Mouse (Mus musculus) heart, embryonic 15.5 days (tissue): ENCODE measurements around the gene Ppp3ca. TPM values are rescaled to one million over a fixed set of nuclear protein-coding genes. Genes with fewer than 3 reads are reported as not detected.
A peak's percentile ranks its signal among the peaks of the same experiment; 100 is the strongest.

Experiments used
- ATAC-seq: fragments of 200-750 bp; cut with Nextera tagmentation; replicated peaks from 2 replicates; pipeline ENCODE4 v1.8.0; 2017; ENCODE audit warnings: low read depth, moderate TSS enrichment; ENCODE audit not compliant: insufficient number of reproducible peaks, insufficient read depth, low FRiP score
- H3K27ac ChIP-seq: fragments of 300-500 bp; sonication (generic); 2 replicates; pipeline ENCODE4 v1.5.1; 2015; ENCODE audit warnings: mild to moderate bottlenecking, inconsistent platforms
- H3K27me3 ChIP-seq: fragments of 300-500 bp; sonication (generic); 2 replicates; pipeline ENCODE4 v1.6.1; 2015; ENCODE audit warnings: inconsistent platforms
- H3K36me3 ChIP-seq: fragments of 300-500 bp; sonication (generic); 2 replicates; pipeline ENCODE4 v1.6.1; 2015; ENCODE audit warnings: mild to moderate bottlenecking, inconsistent platforms
- H3K4me1 ChIP-seq: fragments of 300-500 bp; sonication (generic); replicated peaks from 2 replicates; pipeline ENCODE4 v1.6.1; 2015; ENCODE audit warnings: inconsistent platforms
- H3K4me2 ChIP-seq: fragments of 300-500 bp; sonication (generic); 2 replicates; pipeline ENCODE4 v1.6.1; 2015; ENCODE audit warnings: inconsistent platforms, mild to moderate bottlenecking, moderate library complexity
- H3K4me3 ChIP-seq: fragments of 300-500 bp; sonication (generic); 2 replicates; pipeline ENCODE4 v1.5.1; 2015; ENCODE audit warnings: mild to moderate bottlenecking, inconsistent platforms
- H3K9ac ChIP-seq: fragments of 300-500 bp; sonication (generic); 2 replicates; pipeline ENCODE4 v1.6.1; 2015; ENCODE audit warnings: mild to moderate bottlenecking, inconsistent platforms
- H3K9me3 ChIP-seq: fragments of 300-500 bp; sonication (generic); replicated peaks from 2 replicates; pipeline ENCODE4 v1.6.1; 2016; ENCODE audit warnings: inconsistent platforms
- WGBS: fragments of 180-500 bp; shearing (Covaris S2); methylation state at CpG from one replicate; pipeline ENCODE4 v1.1.7; 2015; ENCODE audit warnings: mixed read lengths; 5-methylcytosine and 5-hydroxymethylcytosine counted together
- polyA plus RNA-seq: library from polyadenylated mRNA; unstranded; fragments of >200 nt; fragmentation: Nextera tagmentation; extraction: Ambion mirVana; gene quantifications from 2 replicates; pipeline ENCODE4 v1.2.1, GENCODE M21; 2015

Gene Ppp3ca
- 47.6 and 49.0 TPM in 2 replicates for polyA plus RNA-seq

DNA sequence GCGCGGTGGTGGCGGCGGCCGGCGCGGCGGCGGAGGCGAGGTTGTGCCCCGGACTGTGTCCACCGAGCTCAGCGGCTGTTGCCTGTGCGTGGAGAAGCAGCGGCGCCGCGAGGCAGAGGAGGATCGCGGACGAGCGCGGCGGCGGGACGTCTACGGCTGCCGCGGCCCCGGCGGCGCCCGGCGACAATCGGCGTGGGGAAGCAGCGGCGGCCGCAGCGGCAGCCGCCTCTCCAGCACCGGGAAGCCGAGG lies at the start of gene Ppp3ca:
Gene Ppp3ca (plus strand): TSS at position 15 of the 250 bp plus-strand sequence.
- Histone ChIP-seq H3K4me1 (peaks cover 35% of the 10 kb centered on the region), H3K9ac (peak within 1 kb of the TSS; percentile 86), H3K4me2 (peak within 1 kb of the TSS; percentile 84), H3K36me3 (no peaks in the 10 kb centered on the region), H3K27ac (peak within 1 kb of the TSS; percentile 95), H3K4me3 (peak within 1 kb of the TSS; percentile 95), H3K9me3 (no peaks in the 10 kb centered on the region), H3K27me3 (no peaks in the 10 kb centered on the region)
- no peak for ATAC-seq
- WGBS: under 1% methylated on average over 39 of the region's 43 CpGs

DNA sequence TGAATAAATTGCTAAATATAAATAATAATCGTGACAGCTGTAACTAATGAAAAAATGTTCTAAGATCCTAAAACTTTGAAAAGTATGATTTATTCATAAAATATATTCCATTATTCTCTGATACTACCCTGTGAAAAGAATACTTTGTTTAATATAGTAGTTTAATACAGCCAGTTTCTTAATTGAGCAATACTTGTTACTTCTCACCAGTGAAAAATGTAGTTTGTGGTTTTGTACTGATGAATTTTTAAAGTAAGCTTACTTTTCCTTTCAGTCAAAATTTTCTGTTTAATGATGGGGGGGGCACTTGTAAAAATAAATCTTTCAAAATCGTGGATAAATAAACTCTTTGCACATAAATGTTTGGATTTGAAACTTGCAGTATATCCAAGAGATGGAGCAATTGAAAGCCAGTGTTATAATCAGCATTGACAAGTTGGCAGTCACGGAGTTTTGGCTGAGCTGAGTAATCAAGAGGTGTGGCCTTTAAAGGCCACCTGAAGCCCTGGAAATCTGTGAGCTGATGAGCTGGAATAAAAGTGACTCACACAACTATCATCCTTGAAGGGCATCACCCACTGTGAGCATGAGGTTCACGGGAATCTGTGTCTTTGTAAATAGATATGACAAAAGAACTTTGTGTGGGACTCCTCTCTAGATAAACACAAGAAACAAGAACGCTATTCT lies 29.2 kb upstream of the Ppp3ca start:
- Histone ChIP-seq H3K27me3 (no peaks in the 10 kb centered on the region), H3K4me1 (no peaks in the 10 kb centered on the region), H3K4me2 (no peak overlapping the region), H3K4me3 (no peak overlapping the region), H3K27ac (no peak overlapping the region), H3K36me3 (no peaks in the 10 kb centered on the region), H3K9ac (no peak overlapping the region), H3K9me3 (no peaks in the 10 kb centered on the region)
- WGBS: 72% methylated on average over 5 of the region's 5 CpGs
- ATAC-seq: no peak

DNA sequence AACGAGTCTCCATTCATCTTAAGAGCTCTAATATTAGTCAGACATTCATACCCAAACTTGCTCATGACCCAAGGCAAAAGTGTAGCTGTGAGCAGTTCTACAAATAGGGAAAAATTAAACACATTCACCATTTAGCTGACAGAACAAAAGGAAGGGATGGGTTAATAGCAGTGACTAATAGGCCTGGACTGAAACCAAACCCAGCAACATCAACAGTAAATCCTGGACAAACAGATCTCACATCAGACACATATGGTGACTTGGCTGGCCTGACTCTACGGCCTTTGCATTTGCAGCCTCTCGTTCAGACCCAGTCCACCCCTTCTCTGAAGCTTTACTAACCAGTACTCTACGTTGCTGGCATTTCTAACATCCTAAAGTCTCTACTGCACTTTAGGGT lies 19.0 kb upstream of the Ppp3ca start:
- H3K9ac ChIP-seq: no peak overlapping the region
- H3K4me2 ChIP-seq: no peak overlapping the region
- no peak for ATAC-seq
- H3K4me3 ChIP-seq: no peak overlapping the region
- WGBS: 62% methylated on average over 4 of the region's 4 CpGs
- H3K4me1 ChIP-seq: no peaks in the 10 kb centered on the region
- H3K9me3 ChIP-seq: no peaks in the 10 kb centered on the region
- H3K27me3 ChIP-seq: no peaks in the 10 kb centered on the region
- no peak overlapping the region for H3K27ac ChIP-seq
- H3K36me3 ChIP-seq: no peaks in the 10 kb centered on the region

DNA sequence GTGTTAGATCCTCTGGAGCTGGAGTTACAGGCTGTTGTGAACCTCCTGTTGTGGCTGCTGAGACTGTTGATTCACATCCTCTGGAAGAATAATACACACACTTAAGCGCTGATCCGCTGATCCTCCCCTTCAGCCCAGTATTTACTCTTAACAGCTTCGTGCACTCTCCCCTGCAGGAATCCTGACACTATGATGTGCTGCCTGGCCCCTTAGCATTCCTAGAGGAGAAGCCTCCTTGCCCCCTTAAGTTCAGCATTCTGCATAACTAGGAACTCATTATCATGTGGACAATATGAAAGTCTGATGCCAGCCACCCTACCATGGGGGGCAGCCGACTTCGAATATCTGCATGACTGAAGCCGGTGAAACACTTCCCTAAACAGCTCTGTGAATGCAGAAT lies 18.4 kb upstream of the Ppp3ca start:
- Histone ChIP-seq H3K9me3 (no peaks in the 10 kb centered on the region), H3K27me3 (no peaks in the 10 kb centered on the region), H3K27ac (no peak overlapping the region), H3K4me3 (no peak overlapping the region), H3K4me2 (no peak overlapping the region), H3K9ac (no peak overlapping the region), H3K4me1 (no peaks in the 10 kb centered on the region), H3K36me3 (no peaks in the 10 kb centered on the region)
- 45% methylated on average over 6 of the region's 6 CpGs for WGBS
- ATAC-seq: no peak

DNA sequence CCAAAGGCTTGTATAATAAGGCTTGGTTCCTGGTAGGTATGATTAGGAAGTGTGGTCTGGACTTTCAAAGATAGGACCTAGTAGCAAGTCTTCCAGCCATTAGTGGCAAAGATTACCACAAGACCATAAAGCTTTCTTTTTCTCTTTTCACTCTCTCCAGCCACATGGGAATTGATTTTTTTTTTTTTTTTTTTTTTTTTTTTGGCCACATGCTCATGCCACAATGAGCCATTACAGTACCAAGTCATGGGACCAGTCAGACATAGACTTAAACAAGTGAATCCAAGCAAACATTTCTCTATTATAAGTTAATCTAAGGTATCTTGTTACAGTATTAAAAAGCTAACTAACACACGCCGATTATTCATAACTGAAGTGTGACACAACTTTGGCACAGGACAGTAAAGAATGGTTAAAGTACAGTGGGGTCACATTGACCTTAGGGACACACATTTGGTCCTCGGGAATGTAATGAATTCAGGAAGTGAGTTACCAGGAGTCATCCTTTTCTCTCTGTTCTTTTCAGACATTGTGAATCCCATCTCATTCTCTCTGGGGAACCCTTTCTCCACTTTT lies 13.4 kb upstream of the Ppp3ca start:
- H3K36me3 ChIP-seq: no peaks in the 10 kb centered on the region
- no peaks in the 10 kb centered on the region for H3K9me3 ChIP-seq
- H3K4me3 ChIP-seq: no peak overlapping the region
- H3K27me3 ChIP-seq: no peaks in the 10 kb centered on the region
- H3K9ac ChIP-seq: no peak overlapping the region
- ATAC-seq: no peak
- H3K27ac ChIP-seq: no peak overlapping the region
- 78% methylated on average over 3 of the region's 3 CpGs for WGBS
- H3K4me1 ChIP-seq: no peaks in the 10 kb centered on the region
- H3K4me2 ChIP-seq: no peak overlapping the region

DNA sequence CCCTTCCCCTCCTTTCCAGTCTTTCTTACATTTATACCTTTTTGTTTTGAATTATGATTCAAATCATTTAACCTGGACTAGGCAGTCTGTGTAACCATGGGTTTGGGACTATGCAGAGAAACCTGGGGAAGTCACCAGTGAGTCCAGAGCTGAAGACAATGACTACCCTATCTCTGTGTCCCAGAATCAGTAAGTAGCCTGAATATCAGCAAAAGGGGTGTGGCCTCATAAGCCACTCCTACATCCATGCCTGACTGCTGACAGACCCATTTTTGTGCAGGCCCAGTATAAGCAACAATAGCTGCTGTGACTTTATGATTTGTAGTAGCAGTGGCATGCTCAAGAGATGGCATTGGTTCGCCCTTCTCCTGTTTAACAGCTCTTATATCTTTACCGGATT lies 11.2 kb upstream of the Ppp3ca start:
- Histone ChIP-seq H3K36me3 (no peaks in the 10 kb centered on the region), H3K27me3 (no peaks in the 10 kb centered on the region), H3K4me1 (no peaks in the 10 kb centered on the region), H3K4me2 (no peak overlapping the region), H3K9ac (no peak overlapping the region), H3K9me3 (no peaks in the 10 kb centered on the region), H3K4me3 (no peak overlapping the region), H3K27ac (no peak overlapping the region)
- no peak for ATAC-seq
- 76% methylated on average over 2 of the region's 2 CpGs for WGBS

DNA sequence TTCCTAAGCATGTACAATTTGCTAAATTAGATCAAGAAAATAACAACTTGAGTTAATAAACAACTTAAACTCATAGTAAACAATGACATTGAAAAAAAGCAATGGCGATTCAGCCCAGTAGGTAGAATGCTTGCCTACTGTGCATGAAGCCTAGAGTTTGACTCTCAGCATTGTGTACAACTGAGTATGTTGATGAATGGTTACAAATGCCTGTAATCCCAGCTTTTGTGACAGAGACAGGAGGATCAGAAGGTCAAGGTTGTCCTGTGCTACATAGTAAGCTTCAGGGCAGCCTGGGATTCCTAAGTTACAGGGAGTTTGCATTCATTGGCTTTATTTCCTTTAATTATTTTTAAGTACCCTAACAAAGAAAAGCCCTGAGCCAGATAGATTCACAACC lies 4.8 kb upstream of the Ppp3ca start:
- no peak for ATAC-seq
- H3K36me3 ChIP-seq: no peaks in the 10 kb centered on the region
- WGBS: 84% methylated on average over 1 of the region's 1 CpGs

DNA sequence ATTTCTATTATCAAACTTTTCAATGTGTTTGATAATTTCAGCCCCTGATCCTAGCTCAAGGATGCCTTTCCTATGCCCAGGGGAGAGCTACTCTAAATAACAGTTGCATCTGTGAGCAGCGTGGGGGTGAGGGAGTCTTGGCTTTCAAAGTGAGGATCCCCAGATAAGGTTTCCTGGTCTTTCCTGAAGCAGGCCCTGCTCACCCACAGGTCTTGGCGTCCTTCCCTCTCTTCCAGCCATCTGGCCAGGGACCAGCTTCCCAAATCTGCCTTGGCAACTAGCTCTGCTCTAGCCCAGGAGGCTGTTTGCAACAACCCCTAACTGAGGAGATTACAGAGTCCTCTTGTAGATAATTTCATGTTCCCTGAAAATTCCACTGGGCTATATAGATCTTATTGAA lies 1.9 kb upstream of the Ppp3ca start:
- Histone ChIP-seq H3K4me3 (no peak overlapping the region), H3K36me3 (no peaks in the 10 kb centered on the region), H3K27me3 (no peaks in the 10 kb centered on the region), H3K27ac (peak overlapping the region; percentile 95; the same call in 1 of the 2 replicates), H3K4me2 (0 out of 2 replicates have a peak overlapping the region, but pooled peaks have one; percentile 62), H3K9ac (no peak overlapping the region), H3K9me3 (no peaks in the 10 kb centered on the region), H3K4me1 (peaks cover 24% of the 10 kb centered on the region)
- ATAC-seq: no peak
- WGBS: 19% methylated on average over 2 of the region's 2 CpGs

More for the DNA sequence above, 4.8 kb upstream of the Ppp3ca start:
- H3K4me1 ChIP-seq: peaks cover 18% of the 10 kb centered on the region
- no peak overlapping the region for H3K4me3 ChIP-seq
- no peak overlapping the region for H3K27ac ChIP-seq
- no peak overlapping the region for H3K9ac ChIP-seq
- H3K9me3 ChIP-seq: no peaks in the 10 kb centered on the region
- H3K27me3 ChIP-seq: no peaks in the 10 kb centered on the region
- H3K4me2 ChIP-seq: no peak overlapping the region

DNA sequence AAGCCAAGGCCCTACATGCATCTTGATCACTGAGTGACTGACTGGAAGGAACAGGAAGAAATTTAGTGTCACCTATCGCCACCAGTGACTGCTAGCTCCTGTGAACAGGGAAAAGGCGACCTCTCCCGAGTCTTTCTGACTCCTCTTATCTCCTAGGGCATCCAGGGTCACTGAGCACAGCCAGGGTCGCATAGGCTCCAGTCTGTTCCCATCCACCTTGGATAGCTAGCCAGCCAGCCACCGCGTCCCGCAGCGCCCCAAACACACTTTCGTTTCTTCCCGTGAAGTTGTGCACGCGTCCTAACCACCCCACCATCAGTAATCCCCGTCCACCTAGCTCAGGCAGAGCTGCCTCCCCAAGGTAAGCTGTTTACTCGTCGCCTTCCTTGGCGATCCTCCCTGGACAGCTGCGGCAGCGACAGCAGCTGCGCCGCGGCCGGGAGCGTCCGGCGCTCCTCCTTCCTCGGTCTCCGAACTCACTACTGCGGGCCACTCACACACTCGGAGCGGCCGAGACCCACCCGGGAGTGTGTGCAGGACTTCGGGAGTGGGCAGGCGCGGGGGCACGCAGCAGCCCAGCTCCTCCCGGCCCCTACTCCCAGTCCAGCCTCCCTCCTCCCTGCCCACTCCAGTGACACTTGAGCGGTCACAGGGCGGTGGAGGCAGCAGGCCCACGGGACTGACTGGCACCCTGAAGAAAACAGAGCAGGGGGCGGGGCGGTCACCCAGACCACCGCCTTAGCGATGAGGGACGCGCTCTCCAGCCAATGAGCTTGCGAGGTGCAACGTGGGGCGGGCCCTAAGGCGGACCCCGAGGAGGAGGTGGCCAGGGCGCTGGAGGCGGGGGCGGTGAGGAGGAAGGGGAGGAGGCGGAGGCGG lies 454 bp upstream of the Ppp3ca start:
- under 1% methylated on average over 53 of the region's 56 CpGs for WGBS
- peak; percentile 98 for ATAC-seq
- peak overlapping the region; percentile 95 for H3K27ac ChIP-seq
- peak overlapping the region; percentile 84 for H3K4me2 ChIP-seq
- no peaks in the 10 kb centered on the region for H3K27me3 ChIP-seq
- no peaks in the 10 kb centered on the region for H3K9me3 ChIP-seq
- no peaks in the 10 kb centered on the region for H3K36me3 ChIP-seq
- peak overlapping the region; percentile 95 for H3K4me3 ChIP-seq
- H3K4me1 ChIP-seq: peaks cover 34% of the 10 kb centered on the region
- peak overlapping the region; percentile 86 for H3K9ac ChIP-seq

DNA sequence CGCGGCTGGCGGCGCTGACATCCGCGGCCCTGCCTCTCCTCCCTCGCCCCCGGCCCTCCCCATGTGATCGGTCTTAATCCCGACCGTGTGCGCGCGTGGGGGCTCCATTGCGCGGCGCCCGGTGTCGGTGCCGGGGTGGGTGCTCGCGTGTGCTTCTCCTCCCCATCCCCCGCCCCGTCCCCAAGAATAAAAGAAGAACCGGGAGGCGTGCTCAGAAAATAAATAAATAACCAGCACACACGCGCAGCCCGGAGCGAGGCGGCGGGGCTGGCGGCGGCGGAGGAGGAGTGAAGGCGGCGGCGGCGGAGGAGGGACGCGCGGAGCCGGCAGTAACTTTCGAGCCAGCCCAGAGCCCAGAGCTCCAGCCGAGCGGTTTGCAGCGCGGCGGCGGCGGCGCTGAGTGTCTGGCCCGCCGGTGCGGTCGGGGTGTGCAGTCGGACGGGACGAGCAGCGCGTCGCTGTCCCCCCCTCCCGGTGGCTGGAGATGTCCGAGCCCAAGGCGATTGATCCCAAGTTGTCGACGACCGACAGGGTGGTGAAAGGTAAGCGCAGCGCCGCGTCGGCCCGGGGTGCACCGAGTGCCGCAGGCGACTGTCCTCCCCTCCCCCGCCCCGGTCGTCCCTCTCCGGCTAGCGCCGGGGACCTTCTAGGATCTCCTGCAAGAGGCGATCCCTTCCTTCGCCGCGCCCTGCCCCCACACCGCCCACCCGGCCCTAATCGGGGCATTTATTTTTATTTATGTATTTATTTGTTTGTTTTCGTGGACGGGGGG lies 622 bp downstream of the Ppp3ca start:
- H3K4me1 ChIP-seq: peaks cover 35% of the 10 kb centered on the region
- WGBS: under 1% methylated on average over 91 of the region's 92 CpGs
- H3K27me3 ChIP-seq: no peaks in the 10 kb centered on the region
- H3K4me2 ChIP-seq: peak overlapping the region; percentile 84
- H3K36me3 ChIP-seq: no peaks in the 10 kb centered on the region
- peak overlapping the region; percentile 95 for H3K4me3 ChIP-seq
- peak overlapping the region; percentile 95 for H3K27ac ChIP-seq
- H3K9me3 ChIP-seq: no peaks in the 10 kb centered on the region
- ATAC-seq: peak; percentile 25
- H3K9ac ChIP-seq: peak overlapping the region; percentile 86
